Mouse (Mus musculus) liver, adult 10 weeks (tissue): ENCODE data around the gene Tril. TPM values are rescaled to one million over a fixed set of nuclear protein-coding genes. Genes with fewer than 3 reads are reported as not detected.

Experiments
- polyA plus RNA-seq: library from polyadenylated mRNA; stranded (reverse); fragments of 350-450 nt; fragmentation: Illumina TruSeq; extraction: RNeasy Lipid Tissue Mini Kit (QIAGEN cat#74804); gene quantifications from one replicate; pipeline ENCODE4 v1.2.3, GENCODE M21; 2014; ENCODE audit warnings: low read depth, low replicate concordance

Gene Tril
- 0.13 TPM for polyA plus RNA-seq

DNA sequence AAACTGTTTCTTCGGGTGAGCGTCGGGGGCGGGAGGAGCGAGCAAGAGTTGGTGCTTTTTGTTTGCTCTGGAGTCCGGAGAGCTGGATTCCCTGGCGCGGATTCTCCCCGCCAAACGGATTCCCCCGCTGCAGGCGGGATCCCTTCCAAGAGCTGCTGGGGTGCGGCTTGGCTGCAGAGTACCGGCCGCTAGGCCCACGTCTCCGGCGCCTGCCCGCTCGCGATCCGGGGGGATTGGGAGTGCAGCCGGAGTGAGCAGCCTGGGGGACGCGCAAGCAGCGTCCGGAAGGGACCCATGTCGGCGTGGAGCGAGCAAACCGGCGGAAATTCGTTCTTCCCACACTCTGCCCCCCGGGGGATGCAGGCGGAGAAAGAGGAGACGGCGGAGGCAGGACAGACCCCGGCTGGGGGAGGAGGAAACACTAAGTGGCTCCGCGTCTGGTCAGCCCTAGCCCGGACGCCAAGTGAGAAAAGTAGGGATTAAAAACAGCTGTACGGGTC lies at the start of gene Tril:
Gene Tril, minus strand, starts transcription at position 345 of the 500 bp plus-strand sequence.

Other genes starting within 250 kb of the Tril start
- not detected for gene Cpvl, start 157.8 kb upstream of the Tril start, polyA plus RNA-seq
- 41.8 TPM for gene Chn2, start 218.7 kb upstream of the Tril start, polyA plus RNA-seq